Mouse (Mus musculus): Measurements from ENCODE around the gene Ube2g2.

DNA sequence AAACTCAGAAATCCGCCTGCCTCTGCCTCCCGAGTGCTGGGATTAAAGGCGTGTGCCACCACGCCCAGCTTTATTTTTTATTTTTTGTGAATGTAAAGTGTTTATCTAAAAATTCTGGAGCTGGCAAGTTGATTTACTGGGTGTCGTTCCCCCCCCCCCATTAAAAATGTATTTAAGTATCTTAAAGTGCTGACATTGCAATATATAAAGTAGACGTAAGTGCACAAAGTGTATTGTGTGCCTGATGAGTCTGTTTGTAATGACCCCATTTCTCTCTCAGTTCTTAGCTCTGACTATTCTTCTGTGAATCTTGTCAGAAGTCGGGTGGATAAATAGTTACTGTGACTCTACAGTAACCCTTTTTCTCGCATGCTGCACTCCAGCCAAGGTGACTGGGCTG is 6.4 kb upstream of the Ube2g2 start:
- no peak for TF ChIP-seq EP300 (IDR thresholded peaks at IDR 0.05; ENCODE audit: low read depth)
- no peak for TF ChIP-seq CTCF (IDR thresholded peaks at IDR 0.05; ENCODE audit: low read depth)

Measured in liver, embryonic 14.5 days (tissue).